Mouse (Mus musculus): ENCODE measurements at regions not wholly inside any gene's neighbourhood (a gene's known extent, or its start where the extent isn't known, plus 50 kb on each side); places are given as distances from the start of the nearest gene placed in this dataset.

DNA sequence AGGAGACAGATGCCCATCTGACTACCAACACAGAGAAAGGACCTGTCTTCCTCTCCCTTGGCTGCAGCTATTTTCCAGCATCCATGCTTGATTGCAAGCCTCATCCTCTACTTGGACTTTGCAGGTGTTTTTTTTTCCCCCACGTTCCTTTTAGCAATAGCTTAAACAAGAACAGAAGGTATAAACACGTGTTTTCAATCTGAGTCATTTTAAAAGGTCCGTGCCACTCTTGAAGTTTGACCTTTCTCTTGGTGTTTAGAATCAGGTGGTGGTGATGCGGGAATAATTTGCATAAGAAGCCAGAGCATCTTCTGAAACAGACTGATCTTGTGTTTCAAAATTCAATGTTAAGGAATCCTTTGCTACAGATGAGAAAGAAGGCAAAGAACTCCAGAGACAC is 86.3 kb upstream of the App start:
- WGBS, result 57% methylated on average over 4 of the region's 4 CpGs
- H3K4me2 ChIP-seq, result no peak overlapping the region
- no peak for ATAC-seq (ENCODE audit: insufficient read depth, low FRiP score, low read depth)
- no peaks in the 10 kb centered on the region for H3K27me3 ChIP-seq (replicated peaks)
- no peaks in the 10 kb centered on the region for H3K4me1 ChIP-seq
- H3K36me3 ChIP-seq, result no peaks in the 10 kb centered on the region
- no peak overlapping the region for H3K9ac ChIP-seq
- no peaks in the 10 kb centered on the region for H3K9me3 ChIP-seq
- no peak overlapping the region for H3K27ac ChIP-seq
- H3K4me3 ChIP-seq (replicated peaks), result no peak overlapping the region

DNA sequence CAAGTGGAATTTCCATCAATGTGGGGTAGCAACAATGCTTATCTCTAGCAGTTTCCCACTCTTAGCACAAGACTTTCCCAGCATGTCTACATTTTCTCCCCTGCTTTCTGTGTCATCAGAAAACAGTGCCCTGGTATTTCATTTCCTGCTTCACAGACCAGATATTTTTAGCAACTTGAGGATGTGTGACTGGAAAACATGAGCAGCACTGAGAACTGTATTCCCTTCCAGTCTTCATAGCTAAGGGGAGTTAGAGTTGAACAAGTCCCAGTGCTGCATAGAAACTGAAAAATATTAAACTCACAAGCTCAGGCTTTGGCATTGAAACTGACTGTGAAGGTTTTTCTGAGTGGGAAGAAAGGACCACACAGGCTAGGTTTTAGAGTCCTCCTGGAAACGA is 73.7 kb upstream of the App start:
- H3K9ac ChIP-seq, result no peak overlapping the region
- WGBS, result 59% methylated on average over 1 of the region's 1 CpGs
- H3K4me3 ChIP-seq (replicated peaks), result no peak overlapping the region
- H3K9me3 ChIP-seq, result no peaks in the 10 kb centered on the region
- ATAC-seq (ENCODE audit: insufficient read depth, low FRiP score, low read depth), result no peak
- no peak overlapping the region for H3K4me2 ChIP-seq
- H3K27me3 ChIP-seq (replicated peaks), result no peaks in the 10 kb centered on the region
- no peaks in the 10 kb centered on the region for H3K4me1 ChIP-seq
- H3K36me3 ChIP-seq, result no peaks in the 10 kb centered on the region
- no peak overlapping the region for H3K27ac ChIP-seq

GRCm38 (mm10) chr16:85233037-85233436 is 59.5 kb upstream of the App start:
- 95% methylated on average over 1 of the region's 1 CpGs for WGBS
- H3K4me2 ChIP-seq, result no peak overlapping the region
- no peaks in the 10 kb centered on the region for H3K9me3 ChIP-seq
- H3K4me1 ChIP-seq, result no peaks in the 10 kb centered on the region
- ATAC-seq (ENCODE audit: insufficient read depth, low FRiP score, low read depth), result no peak
- no peak overlapping the region for H3K27ac ChIP-seq
- no peak overlapping the region for H3K9ac ChIP-seq
- H3K36me3 ChIP-seq, result no peaks in the 10 kb centered on the region
- H3K4me3 ChIP-seq (replicated peaks), result no peak overlapping the region
- H3K27me3 ChIP-seq (replicated peaks), result no peaks in the 10 kb centered on the region

- WGBS, result 28% methylated on average over 6 of the region's 6 CpGs
- H3K27ac ChIP-seq, result no peak overlapping the region
- H3K4me3 ChIP-seq (replicated peaks), result no peak overlapping the region
- no peak for ATAC-seq (ENCODE audit: insufficient read depth, low FRiP score, low read depth)
- no peaks in the 10 kb centered on the region for H3K36me3 ChIP-seq
- H3K9ac ChIP-seq, result no peak overlapping the region
- H3K27me3 ChIP-seq (replicated peaks), result no peaks in the 10 kb centered on the region
- no peaks in the 10 kb centered on the region for H3K9me3 ChIP-seq
- no peak overlapping the region for H3K4me2 ChIP-seq
- no peaks in the 10 kb centered on the region for H3K4me1 ChIP-seq
These were observed 58.4 kb upstream of the App start for GRCm38 (mm10) chr16:85231908-85232467.

DNA sequence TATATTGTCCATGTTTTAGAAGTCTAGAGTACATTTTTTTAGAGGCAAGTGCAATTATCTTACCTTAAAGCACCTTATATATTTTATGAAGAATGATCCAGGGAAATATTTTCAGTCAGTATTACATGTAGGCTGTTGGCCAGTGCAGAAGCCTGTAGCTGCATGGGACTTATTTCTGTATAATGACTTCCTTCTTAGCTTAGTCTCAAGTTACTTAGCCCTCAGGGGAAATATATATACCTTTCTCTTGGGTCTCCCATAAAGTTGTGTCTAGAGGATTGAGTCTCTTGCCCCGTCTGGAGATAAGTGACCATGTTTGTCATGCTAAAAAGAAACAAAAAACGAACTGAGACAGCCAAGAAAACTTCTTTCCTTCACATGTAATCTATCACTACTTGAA is 57.8 kb upstream of the App start:
- H3K36me3 ChIP-seq, result no peaks in the 10 kb centered on the region
- 27% methylated on average over 2 of the region's 2 CpGs for WGBS

DNA sequence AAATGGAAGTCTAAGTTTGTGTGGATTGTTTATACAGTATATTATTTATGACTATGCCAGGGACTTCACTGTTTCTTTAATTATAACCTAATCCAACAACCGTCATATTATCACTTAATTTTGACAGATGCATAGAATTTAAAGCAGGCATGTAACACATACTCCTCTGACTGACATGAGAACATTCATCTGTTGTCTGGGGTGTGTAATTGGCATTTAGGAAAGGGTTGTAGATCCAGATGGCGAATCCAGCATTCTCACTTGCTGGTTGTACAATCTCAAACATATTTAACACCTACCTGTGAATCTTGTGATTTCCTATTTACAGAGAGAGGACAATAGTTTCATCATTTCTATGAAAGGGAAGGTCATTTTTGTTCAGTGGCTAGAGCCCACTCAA is 50.8 kb upstream of the App start:
- Histone ChIP-seq H3K27me3 (replicated peaks) (no peaks in the 10 kb centered on the region), H3K36me3 (no peaks in the 10 kb centered on the region), H3K9me3 (no peaks in the 10 kb centered on the region), H3K4me1 (no peaks in the 10 kb centered on the region), H3K27ac (no peak overlapping the region), H3K4me3 (replicated peaks) (no peak overlapping the region), H3K9ac (no peak overlapping the region), H3K4me2 (no peak overlapping the region)
- ATAC-seq (ENCODE audit: insufficient read depth, low FRiP score, low read depth), result no peak
- 60% methylated on average over 2 of the region's 2 CpGs for WGBS

More for the DNA sequence above, 57.8 kb upstream of the App start:
- Histone ChIP-seq H3K9ac (no peak overlapping the region), H3K4me2 (no peak overlapping the region), H3K4me1 (no peaks in the 10 kb centered on the region), H3K9me3 (no peaks in the 10 kb centered on the region), H3K27me3 (replicated peaks) (no peaks in the 10 kb centered on the region), H3K27ac (no peak overlapping the region), H3K4me3 (replicated peaks) (no peak overlapping the region)
- no peak for ATAC-seq (ENCODE audit: insufficient read depth, low FRiP score, low read depth)

Measured in stomach, embryonic 15.5 days (tissue).